ENCODE assay signal across 18 mouse cellular contexts in genomic region chr15:25682953-25683507, GRCm38 (mm10).
DNase-seq lines count a peak whose midpoint lies in the region; ATAC-seq and TF ChIP-seq lines count a peak whose summit lies in the region.
"Had no signal": no experiment of that assay in that cellular context is flagged by ENCODE, and none has a peak within 500 bp of the region (broad histone marks: within the 10 kb centered on the region; RNA-seq: fewer than 3 reads in every experiment).

No protein-coding gene starts in this region.

- H3K27me3 ChIP-seq in forebrain, embryonic 13.5 days, result peaks cover 3% of the 10 kb centered on the region; the same call in 1 of the 2 replicates
- H3K27me3 ChIP-seq in forebrain, postnatal 0 days (ENCODE audit: insufficient read depth, low read length), result no peaks in the 10 kb centered on the region
- H3K27me3 ChIP-seq in lung, embryonic 15.5 days, result no peaks in the 10 kb centered on the region
- no peaks in the 10 kb centered on the region for H3K27me3 ChIP-seq in liver, embryonic 11.5 days (replicated peaks; ENCODE audit: control insufficient read depth, insufficient read depth, low read length)
- H3K27me3 ChIP-seq: hindbrain, embryonic 15.5 days; neural tube, embryonic 12.5 days; Patski had no signal

- H3K9me3 ChIP-seq in forebrain, embryonic 13.5 days (replicated peaks), result no peaks in the 10 kb centered on the region
- H3K9me3 ChIP-seq in forebrain, postnatal 0 days (ENCODE audit: low read length), result no peaks in the 10 kb centered on the region
- H3K9me3 ChIP-seq in lung, embryonic 15.5 days, result no peaks in the 10 kb centered on the region
- no peaks in the 10 kb centered on the region for H3K9me3 ChIP-seq in liver, embryonic 11.5 days (ENCODE audit: control insufficient read depth, low read length)
- H3K9me3 ChIP-seq: hindbrain, embryonic 15.5 days; neural tube, embryonic 12.5 days had no signal

- no peak overlapping the region for H3K27ac ChIP-seq in forebrain, embryonic 13.5 days
- no peak overlapping the region for H3K27ac ChIP-seq in forebrain, postnatal 0 days (ENCODE audit: low read depth, low read length)
- H3K27ac ChIP-seq in lung, embryonic 15.5 days, result no peak overlapping the region
- H3K27ac ChIP-seq in liver, embryonic 11.5 days (ENCODE audit: low read depth, low read length), result no peak overlapping the region
- H3K27ac ChIP-seq: hindbrain, embryonic 15.5 days; liver, embryonic 14.5 days; neural tube, embryonic 12.5 days had no signal

- no peak for TF ChIP-seq CTCF in forebrain, postnatal 0 days (IDR thresholded peaks at IDR 0.05; ENCODE audit: low read depth)

- 62% methylated on average over 13 of the region's 13 CpGs for WGBS in forebrain, embryonic 13.5 days
- 48% methylated on average over 13 of the region's 13 CpGs for WGBS in forebrain, postnatal 0 days
- 35% methylated on average over 13 of the region's 13 CpGs for WGBS in lung, embryonic 15.5 days
- 73% methylated on average over 13 of the region's 13 CpGs for whole genome bisulfite sequencing in liver, embryonic 11.5 days

- no peak overlapping the region for H3K4me3 ChIP-seq in forebrain, embryonic 13.5 days
- H3K4me3 ChIP-seq in forebrain, postnatal 0 days (ENCODE audit: low read depth, low read length), result no peak overlapping the region
- no peak overlapping the region for H3K4me3 ChIP-seq in lung, embryonic 15.5 days
- H3K4me3 ChIP-seq in liver, embryonic 11.5 days (ENCODE audit: low read depth, low read length), result no peak overlapping the region
- H3K4me3 ChIP-seq: hindbrain, embryonic 15.5 days; neural tube, embryonic 12.5 days had no signal

- H3K36me3 ChIP-seq in forebrain, embryonic 13.5 days (ENCODE audit: poor library complexity, severe bottlenecking), result no peaks in the 10 kb centered on the region
- no peaks in the 10 kb centered on the region for H3K36me3 ChIP-seq in forebrain, postnatal 0 days (ENCODE audit: insufficient read depth)
- 0 out of 2 replicates have a peak, but pooled peaks cover 3% of the 10 kb centered on the region for H3K36me3 ChIP-seq in lung, embryonic 15.5 days
- H3K36me3 ChIP-seq in liver, embryonic 11.5 days (ENCODE audit: control insufficient read depth, insufficient read depth, low read length), result no peaks in the 10 kb centered on the region
- H3K36me3 ChIP-seq: hindbrain, embryonic 15.5 days; neural tube, embryonic 12.5 days had no signal

- no peak for DNase-seq in forebrain, postnatal 0 days
- DNase-seq in lung, postnatal 14 days, result no peak
- peak; percentile 71 for DNase-seq in embryo, embryonic 10.5 days (ENCODE audit: low spot score)
- DNase-seq in fibroblast of lung, adult 2 months (ENCODE audit: low read depth), result peak; percentile 51
- no peak for DNase-seq in liver, embryonic 11.5 days (ENCODE audit: low spot score)
- DNase-seq in right cerebral cortex, postnatal 10 days (ENCODE audit: low spot score in 2 of 2), result no peak
- DNase-seq: cerebellum, postnatal 36 days; heart, adult 18-20 months; kidney, adult 2 months; layer of hippocampus, postnatal 36 days; left cerebral cortex, postnatal 4 days; lung, postnatal 36 days had no signal

- H3K4me1 ChIP-seq in forebrain, embryonic 13.5 days, result peaks cover 21% of the 10 kb centered on the region
- no peaks in the 10 kb centered on the region for H3K4me1 ChIP-seq in forebrain, postnatal 0 days (ENCODE audit: insufficient read depth)
- H3K4me1 ChIP-seq in lung, embryonic 15.5 days, result peaks cover 40% of the 10 kb centered on the region
- peaks cover 16% of the 10 kb centered on the region for H3K4me1 ChIP-seq in liver, embryonic 11.5 days (replicated peaks; ENCODE audit: control insufficient read depth, insufficient read depth, low read length)

- H3K4me2 ChIP-seq in forebrain, embryonic 13.5 days, result no peak overlapping the region
- no peak overlapping the region for H3K4me2 ChIP-seq in forebrain, postnatal 0 days (ENCODE audit: low read depth)
- no peak overlapping the region for H3K4me2 ChIP-seq in lung, embryonic 15.5 days
- H3K4me2 ChIP-seq in liver, embryonic 11.5 days, result no peak overlapping the region
- H3K4me2 ChIP-seq: hindbrain, embryonic 15.5 days; neural tube, embryonic 12.5 days had no signal

- no peak overlapping the region for H3K9ac ChIP-seq in forebrain, embryonic 13.5 days
- H3K9ac ChIP-seq in forebrain, postnatal 0 days, result no peak overlapping the region
- H3K9ac ChIP-seq in lung, embryonic 15.5 days, result no peak overlapping the region
- H3K9ac ChIP-seq in liver, embryonic 11.5 days (ENCODE audit: low read depth, low read length), result no peak overlapping the region
- H3K9ac ChIP-seq: hindbrain, embryonic 15.5 days; liver, embryonic 14.5 days; neural tube, embryonic 12.5 days had no signal

- ATAC-seq in forebrain, embryonic 13.5 days, result 0 out of 2 replicates have a peak, but pooled peaks have one; percentile 52
- no peak for ATAC-seq in forebrain, postnatal 0 days
- peak; percentile 9; the same call in 1 of the 2 replicates for ATAC-seq in lung, embryonic 15.5 days (ENCODE audit: borderline replicate concordance, extremely low read depth, low FRiP score, low TSS enrichment)
- no peak for ATAC-seq in liver, embryonic 11.5 days (replicated peaks; ENCODE audit: low FRiP score)
- ATAC-seq: Patski had no signal

Comparison
In these comparisons a context has a peak if more than half of its experiments do, and no peak if none do; other contexts are left out.
1. ATAC-seq: peak in forebrain, embryonic 13.5 days (single experiment) and lung, embryonic 15.5 days (single experiment); none in forebrain, postnatal 0 days (single experiment) and liver, embryonic 11.5 days (single experiment).
2. DNase-seq: peak in embryo, embryonic 10.5 days (single experiment) and fibroblast of lung, adult 2 months (single experiment); none in forebrain, postnatal 0 days (single experiment), lung, postnatal 14 days (single experiment), liver, embryonic 11.5 days (single experiment) and right cerebral cortex, postnatal 10 days (0 of 2).